Comparison of ENCODE assay signal across 7 mouse cellular contexts in genomic region chr17:32992699-32993474, GRCm38 (mm10). TPM values are rescaled to one million over a fixed set of nuclear protein-coding genes. Genes with fewer than 3 reads are reported as not detected.
DNase-seq lines count a peak whose midpoint lies in the region; ATAC-seq lines count a peak whose summit lies in the region.

TSS of gene Zfp952 (plus strand) at chr17:32993129.

- H3K27ac ChIP-seq in embryonic facial prominence, embryonic 11.5 days (replicated peaks; ENCODE audit: low read depth, low read length) = no peak within 1 kb of the TSS
- peak within 1 kb of the TSS; percentile 79 for H3K27ac ChIP-seq in limb, embryonic 10.5 days
- H3K27ac ChIP-seq in midbrain, embryonic 13.5 days = peak within 1 kb of the TSS; percentile 87

- H3K9ac ChIP-seq in embryonic facial prominence, embryonic 11.5 days (replicated peaks; ENCODE audit: low read length) = peak within 1 kb of the TSS; percentile 73
- H3K9ac ChIP-seq in midbrain, embryonic 13.5 days (replicated peaks) = peak within 1 kb of the TSS; percentile 85

- peak within 1 kb of the TSS; percentile 72 for H3K4me3 ChIP-seq in embryonic facial prominence, embryonic 11.5 days (ENCODE audit: low read depth, low read length)
- peak within 1 kb of the TSS; percentile 80 for H3K4me3 ChIP-seq in limb, embryonic 10.5 days
- peak within 1 kb of the TSS; percentile 81 for H3K4me3 ChIP-seq in midbrain, embryonic 13.5 days (replicated peaks)

- WGBS in embryonic facial prominence, embryonic 11.5 days = under 1% methylated on average over 21 of the region's 21 CpGs
- 2% methylated on average over 21 of the region's 21 CpGs for WGBS in limb, embryonic 10.5 days
- 1% methylated on average over 21 of the region's 21 CpGs for WGBS in midbrain, embryonic 13.5 days

- peak; percentile 91 for DNase-seq in adrenal gland, postnatal 14 days
- peak; percentile 93 for DNase-seq in embryonic facial prominence, embryonic 11.5 days (ENCODE audit: low spot score)
- DNase-seq in kidney, adult 11 months = peak; percentile 91
- peak; percentile 79 for DNase-seq in limb, embryonic 10.5 days (ENCODE audit: low spot score)
- peak; percentile 68 for DNase-seq in spleen, adult 12 weeks (ENCODE audit: low spot score)

- H3K4me2 ChIP-seq in embryonic facial prominence, embryonic 11.5 days (ENCODE audit: low read depth, low read length) = peak within 1 kb of the TSS; percentile 73
- H3K4me2 ChIP-seq in midbrain, embryonic 13.5 days (replicated peaks) = peak within 1 kb of the TSS; percentile 80

- no peaks in the 10 kb centered on the region for H3K9me3 ChIP-seq in embryonic facial prominence, embryonic 11.5 days (replicated peaks; ENCODE audit: control insufficient read depth, low read length)
- no peaks in the 10 kb centered on the region for H3K9me3 ChIP-seq in limb, embryonic 10.5 days (replicated peaks)
- H3K9me3 ChIP-seq in midbrain, embryonic 13.5 days = no peaks in the 10 kb centered on the region; the same call in 1 of the 2 replicates

- no peaks in the 10 kb centered on the region for H3K27me3 ChIP-seq in embryonic facial prominence, embryonic 11.5 days (ENCODE audit: control insufficient read depth, insufficient read depth, low read length)
- H3K27me3 ChIP-seq in limb, embryonic 10.5 days (ENCODE audit: low read depth, poor library complexity, severe bottlenecking) = no peaks in the 10 kb centered on the region
- no peaks in the 10 kb centered on the region for H3K27me3 ChIP-seq in midbrain, embryonic 13.5 days

- peak; percentile 93 for ATAC-seq in embryonic facial prominence, embryonic 11.5 days (replicated peaks; ENCODE audit: insufficient number of reproducible peaks, low FRiP score, low TSS enrichment, low read depth)
- ATAC-seq in granulocyte monocyte progenitor cell, adult 5-6 weeks (replicated peaks; ENCODE audit: poor library complexity, severe bottlenecking) = peak; percentile 98
- peak; percentile 96 for ATAC-seq in midbrain, embryonic 13.5 days

- no peaks in the 10 kb centered on the region for H3K4me1 ChIP-seq in embryonic facial prominence, embryonic 11.5 days (ENCODE audit: control insufficient read depth, insufficient read depth, low read length)
- H3K4me1 ChIP-seq in limb, embryonic 10.5 days = peaks cover 9% of the 10 kb centered on the region
- H3K4me1 ChIP-seq in midbrain, embryonic 13.5 days (replicated peaks) = peaks cover 20% of the 10 kb centered on the region

- peaks cover 3% of the 10 kb centered on the region; the same call in 1 of the 2 replicates for H3K36me3 ChIP-seq in embryonic facial prominence, embryonic 11.5 days (replicated peaks; ENCODE audit: control insufficient read depth, insufficient read depth, low read depth, low read length)
- H3K36me3 ChIP-seq in limb, embryonic 10.5 days = peaks cover 29% of the 10 kb centered on the region
- peaks cover 24% of the 10 kb centered on the region for H3K36me3 ChIP-seq in midbrain, embryonic 13.5 days

RNA-seq across cellular contexts. Expression of gene Zfp952, which starts in this region (rescaled TPM):
- 8.5 and 10.0 TPM in 2 replicates for total RNA-seq in adrenal gland, postnatal 14 days (2021)
- 16.6 and 17.3 TPM in 2 replicates for polyA plus RNA-seq in embryonic facial prominence, embryonic 11.5 days (2014; fragmentation: Nextera tagmentation; extraction: Ambion mirVana)
- total RNA-seq in granulocyte monocyte progenitor cell, adult 5-6 weeks (2014; fragmentation: Nextera tagmentation) = 7.4 and 8.9 TPM in 2 replicates
- 10.3 and 10.9 TPM in 2 replicates for total RNA-seq in granulocyte monocyte progenitor cell, adult 5-6 weeks (2017)
- 10.4 and 13.8 TPM in 2 replicates for polyA plus RNA-seq in limb, embryonic 10.5 days (2016; fragmentation: Nextera tagmentation; extraction: Ambion mirVana)
- 22.8 and 23.4 TPM in 2 replicates for polyA plus RNA-seq in midbrain, embryonic 13.5 days (2015; fragmentation: Nextera tagmentation; extraction: Ambion mirVana)
